9 mouse cellular contexts compared by ENCODE assay signal in genomic region chr1:74024452-74025190, GRCm38 (mm10).
DNase-seq lines count a peak whose midpoint lies in the region; ATAC-seq and TF ChIP-seq lines count a peak whose summit lies in the region.
"Had no signal": no experiment of that assay in that cellular context is flagged by ENCODE, and none has a peak within 500 bp of the region (broad histone marks: within the 10 kb centered on the region; RNA-seq: fewer than 3 reads in every experiment).

No protein-coding gene starts in this region.

- intact Hi-C loops in heart, postnatal 10 days (cut with DNase I) = no loop called here

- TF ChIP-seq CTCF in heart, postnatal 0 days (IDR thresholded peaks at IDR 0.05; ENCODE audit: low read depth) = no peak

- H3K36me3 ChIP-seq in heart, embryonic 10.5 days = no peaks in the 10 kb centered on the region
- no peaks in the 10 kb centered on the region for H3K36me3 ChIP-seq in heart, postnatal 0 days (replicated peaks; ENCODE audit: control insufficient read depth, insufficient read depth, low read length)
- no peaks in the 10 kb centered on the region for H3K36me3 ChIP-seq in liver, embryonic 15.5 days (replicated peaks)
- H3K36me3 ChIP-seq: hindbrain, embryonic 15.5 days had no signal

- no peak overlapping the region for H3K4me2 ChIP-seq in heart, postnatal 0 days (ENCODE audit: low read depth, low read length)
- no peak overlapping the region for H3K4me2 ChIP-seq in liver, embryonic 15.5 days
- H3K4me2 ChIP-seq: hindbrain, embryonic 15.5 days had no signal

- peaks cover 96% of the 10 kb centered on the region for H3K4me1 ChIP-seq in heart, embryonic 10.5 days
- peaks cover 83% of the 10 kb centered on the region for H3K4me1 ChIP-seq in brown adipose tissue, adult 24 weeks (ENCODE audit: control insufficient read depth, insufficient read depth, insufficient read length, low read length)
- peaks cover 86% of the 10 kb centered on the region for H3K4me1 ChIP-seq in heart, postnatal 0 days (ENCODE audit: control insufficient read depth, insufficient read depth)
- peaks cover 32% of the 10 kb centered on the region for H3K4me1 ChIP-seq in liver, embryonic 15.5 days (replicated peaks)

- no peak for ATAC-seq in heart, postnatal 0 days (ENCODE audit: insufficient read depth, low read depth)
- ATAC-seq in liver, embryonic 15.5 days (ENCODE audit: insufficient read depth) = no peak

- no peak for DNase-seq in heart, embryonic 10.5 days (ENCODE audit: low spot score)
- no peak for DNase-seq in heart, postnatal 10 days
- DNase-seq in heart, postnatal 0 days (ENCODE audit: low spot score) = no peak
- DNase-seq in frontal cortex, postnatal 36 days (ENCODE audit: low spot score in 2 of 2) = no peak
- DNase-seq in urinary bladder, adult 2 months (ENCODE audit: low spot score) = no peak
- no peak for DNase-seq in urinary bladder, adult 18-20 months (ENCODE audit: low spot score in 2 of 2)

- H3K9me3 ChIP-seq in heart, embryonic 10.5 days = no peaks in the 10 kb centered on the region
- no peaks in the 10 kb centered on the region for H3K9me3 ChIP-seq in heart, postnatal 0 days (replicated peaks; ENCODE audit: control insufficient read depth, low read length)
- no peaks in the 10 kb centered on the region for H3K9me3 ChIP-seq in liver, embryonic 15.5 days (replicated peaks)
- H3K9me3 ChIP-seq: hindbrain, embryonic 15.5 days had no signal

- no peaks in the 10 kb centered on the region for H3K27me3 ChIP-seq in heart, embryonic 10.5 days (ENCODE audit: insufficient read depth, poor library complexity, severe bottlenecking)
- no peaks in the 10 kb centered on the region for H3K27me3 ChIP-seq in heart, postnatal 0 days (ENCODE audit: control insufficient read depth, insufficient read depth, low read length)
- H3K27me3 ChIP-seq in liver, embryonic 15.5 days = peaks cover 6% of the 10 kb centered on the region; the same call in 1 of the 2 replicates
- H3K27me3 ChIP-seq: hindbrain, embryonic 15.5 days had no signal

- WGBS in heart, embryonic 10.5 days = 39% methylated on average over 10 of the region's 10 CpGs
- 39% methylated on average over 10 of the region's 10 CpGs for WGBS in heart, postnatal 0 days
- 32% methylated on average over 10 of the region's 10 CpGs for WGBS in liver, embryonic 15.5 days (ENCODE audit: insufficient replicate concordance)

- TF ChIP-seq EP300 in heart, postnatal 0 days (IDR thresholded peaks at IDR 0.05; ENCODE audit: low read depth) = no peak

- peak overlapping the region; percentile 79 for H3K27ac ChIP-seq in heart, embryonic 10.5 days
- peak overlapping the region; percentile 58 for H3K27ac ChIP-seq in brown adipose tissue, adult 24 weeks (replicated peaks; ENCODE audit: low read depth, low read length)
- peak overlapping the region; percentile 85 for H3K27ac ChIP-seq in heart, postnatal 0 days (ENCODE audit: low read depth)
- H3K27ac ChIP-seq in liver, embryonic 15.5 days (replicated peaks) = peak overlapping the region; percentile 55
- H3K27ac ChIP-seq: hindbrain, embryonic 15.5 days had no signal

- H3K9ac ChIP-seq in heart, postnatal 0 days (replicated peaks; ENCODE audit: low read depth, low read length) = no peak overlapping the region
- H3K9ac ChIP-seq in liver, embryonic 15.5 days = no peak overlapping the region
- H3K9ac ChIP-seq: hindbrain, embryonic 15.5 days had no signal

- 0 out of 2 replicates have a peak overlapping the region, but pooled peaks have one; percentile 7 for H3K4me3 ChIP-seq in heart, embryonic 10.5 days
- no peak overlapping the region for H3K4me3 ChIP-seq in brown adipose tissue, adult 24 weeks (ENCODE audit: insufficient read depth, low read depth, low read length)
- H3K4me3 ChIP-seq in heart, postnatal 0 days (ENCODE audit: low read depth, low read length) = no peak overlapping the region
- no peak overlapping the region for H3K4me3 ChIP-seq in liver, embryonic 15.5 days (replicated peaks)
- H3K4me3 ChIP-seq: hindbrain, embryonic 15.5 days had no signal
